Mouse (Mus musculus) frontal cortex, postnatal 14 days (tissue): Measurements from ENCODE around the gene Sh3glb2.
A peak's percentile ranks its signal among the peaks of the same experiment; 100 is the strongest.

Experiments used
- DNase-seq, 2 experiments: peaks; one replicate each; pipeline ENCODE4 v3.0.0; 2022; ENCODE audit warnings: low spot score in 2 of 2

The Sh3glb2 gene

GRCm38 (mm10) chr2:30380564-30381376 lies 21.6 kb upstream of the Sh3glb2 start:
- DNase-seq, result no peak

- no peak for DNase-seq
Measured at GRCm38 (mm10) chr2:30379307-30379706, 20.2 kb upstream of the Sh3glb2 start.

GRCm38 (mm10) chr2:30377721-30378120 lies 18.6 kb upstream of the Sh3glb2 start:
- no peak for DNase-seq

GRCm38 (mm10) chr2:30375893-30376292 lies 16.8 kb upstream of the Sh3glb2 start:
- no peak for DNase-seq

- DNase-seq, result no peak
Measured at GRCm38 (mm10) chr2:30372726-30373125, 13.6 kb upstream of the Sh3glb2 start.

GRCm38 (mm10) chr2:30371544-30371943 lies 12.4 kb upstream of the Sh3glb2 start:
- DNase-seq, result no peak

- no peak for DNase-seq
Measured at GRCm38 (mm10) chr2:30366203-30366602, 7.1 kb upstream of the Sh3glb2 start.

- DNase-seq, result no peak
Measured at GRCm38 (mm10) chr2:30365281-30366069, 6.3 kb upstream of the Sh3glb2 start.

GRCm38 (mm10) chr2:30363773-30364650 lies 4.9 kb upstream of the Sh3glb2 start, which contains the start of gene Miga2:
Gene Miga2 (plus strand): TSS chr2:30364233.
- DNase-seq, result peak; percentile 99

- DNase-seq, result no peak
Measured at GRCm38 (mm10) chr2:30362865-30363264, 3.7 kb upstream of the Sh3glb2 start.

- DNase-seq, result no peak
Measured at GRCm38 (mm10) chr2:30360626-30361025, 1.5 kb upstream of the Sh3glb2 start.

- DNase-seq, result peak in 1 of 2 experiments; percentile 40
Measured at GRCm38 (mm10) chr2:30357552-30358510, 1.3 kb downstream of the Sh3glb2 start.

GRCm38 (mm10) chr2:30356906-30357305 lies 2.2 kb downstream of the Sh3glb2 start:
- DNase-seq, result no peak

- no peak for DNase-seq
Measured at GRCm38 (mm10) chr2:30356266-30356665, 2.9 kb downstream of the Sh3glb2 start.

- DNase-seq, result no peak
Measured at GRCm38 (mm10) chr2:30355861-30356260, 3.3 kb downstream of the Sh3glb2 start.

GRCm38 (mm10) chr2:30351149-30351548 lies 8.0 kb downstream of the Sh3glb2 start:
- DNase-seq, result no peak

- DNase-seq, result no peak
Measured at GRCm38 (mm10) chr2:30349196-30349595, 9.9 kb downstream of the Sh3glb2 start.

GRCm38 (mm10) chr2:30345971-30346676 lies 13.0 kb downstream of the Sh3glb2 start:
- DNase-seq, result no peak

- DNase-seq, result no peak
Measured at GRCm38 (mm10) chr2:30343601-30344137, 15.5 kb downstream of the Sh3glb2 start.

GRCm38 (mm10) chr2:30342544-30342943 lies 16.6 kb downstream of the Sh3glb2 start:
- no peak for DNase-seq
